Mouse (Mus musculus): ENCODE data around the gene Rnase13.

Gene Rnase13

DNA sequence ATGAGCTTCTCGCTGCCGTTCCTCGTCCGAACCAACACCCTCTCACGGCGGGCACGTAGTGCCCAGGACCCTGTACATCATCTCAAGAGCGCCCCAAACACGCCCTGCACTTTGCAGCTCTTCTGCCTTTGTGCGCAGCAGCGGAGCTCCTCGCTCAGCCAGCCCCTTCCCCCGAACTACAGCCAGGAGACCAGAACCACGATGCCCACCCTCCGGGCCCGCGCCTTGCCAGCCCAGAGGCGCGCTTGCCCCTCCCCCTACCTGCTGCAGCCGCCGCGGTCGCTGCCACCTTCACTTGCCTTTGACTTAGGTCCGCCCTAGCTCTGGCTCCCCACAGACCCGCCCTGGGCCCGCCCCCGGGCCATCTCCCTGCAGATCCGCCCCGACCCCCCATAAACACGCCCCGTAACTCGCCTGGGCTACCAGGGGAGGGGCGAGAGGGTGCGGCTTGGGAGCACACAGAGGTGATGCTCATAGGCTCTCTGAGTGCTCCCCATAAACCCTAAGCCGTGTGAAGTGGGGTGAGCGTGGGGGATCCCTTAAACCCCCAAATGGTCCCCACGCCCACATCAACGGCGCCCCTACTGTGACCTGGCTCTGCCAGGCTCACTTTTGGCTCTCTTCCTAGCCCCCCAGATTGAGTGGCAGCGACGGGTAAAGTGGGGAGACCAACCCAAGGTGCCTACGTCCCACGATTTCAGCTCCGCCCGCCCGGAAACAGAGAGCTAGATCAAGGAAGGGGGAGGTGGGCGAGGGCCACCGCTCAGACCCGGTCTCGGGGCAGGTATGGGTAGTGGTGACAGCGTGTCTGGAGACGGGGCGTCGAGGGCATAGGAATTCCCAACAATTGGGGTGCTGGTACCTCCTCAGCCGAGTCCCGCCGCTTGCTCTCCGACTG is 9.3 kb downstream of the Rnase13 start:
- DNase-seq = peak; percentile 61

DNA sequence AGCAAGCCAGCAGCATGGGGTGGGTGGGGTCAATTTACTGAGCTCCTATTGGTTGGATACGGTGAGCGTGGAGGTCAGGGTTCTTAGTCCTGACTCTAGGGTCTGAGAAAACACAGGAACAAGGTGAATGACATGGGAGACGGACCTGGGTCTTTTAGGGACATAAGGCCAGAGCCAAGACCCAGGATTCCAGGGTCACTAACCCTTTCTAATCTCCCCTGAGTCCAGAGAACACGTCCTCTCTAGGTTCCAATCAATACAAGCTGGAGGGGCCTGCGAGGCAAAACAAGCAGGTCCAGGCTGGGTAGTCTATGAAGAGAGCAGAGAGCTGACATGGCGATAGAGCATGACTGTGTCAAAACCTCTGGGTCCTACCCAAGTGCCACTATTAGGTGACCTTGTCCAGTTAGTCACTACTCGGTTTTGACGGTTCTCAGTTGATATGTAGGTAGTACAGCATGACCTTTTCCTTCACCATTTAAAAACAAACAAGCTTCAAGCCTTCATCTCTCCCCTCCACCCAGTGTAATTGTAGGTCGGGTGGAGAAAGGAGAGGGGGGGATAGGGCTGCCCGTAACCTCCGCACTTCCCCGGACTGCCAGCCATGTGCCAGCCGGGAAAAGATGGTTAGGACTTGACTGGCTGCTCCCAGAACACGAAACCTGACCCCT is 10.0 kb downstream of the Rnase13 start:
- no peak for DNase-seq

- no peak for DNase-seq
These were observed 11.3 kb downstream of the Rnase13 start for GRCm38 (mm10) chr14:51911301-51911700.

- DNase-seq = no peak
These were observed 16.5 kb downstream of the Rnase13 start for GRCm38 (mm10) chr14:51906102-51906501.

DNA sequence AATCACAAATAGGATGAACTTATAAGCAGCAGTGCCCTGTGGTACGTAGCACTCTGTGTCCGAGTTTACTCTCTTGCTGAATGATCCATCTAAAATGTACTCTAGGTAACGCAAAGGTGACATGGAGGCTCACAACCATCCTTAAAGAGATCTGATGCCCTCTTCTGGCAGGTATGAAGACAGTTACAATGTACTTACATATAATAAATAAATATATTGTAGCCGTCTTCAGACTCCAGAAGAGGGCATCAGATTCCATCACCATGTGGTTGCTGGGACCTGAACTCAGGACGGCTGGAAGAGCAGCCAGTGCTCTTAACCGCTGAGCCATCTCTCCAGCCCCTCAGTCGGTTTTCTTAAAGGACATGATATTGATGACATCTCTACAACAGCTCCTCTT is 17.9 kb downstream of the Rnase13 start:
- no peak for DNase-seq

GRCm38 (mm10) chr14:51903782-51904181 is 18.8 kb downstream of the Rnase13 start:
- DNase-seq = no peak

GRCm38 (mm10) chr14:51902806-51903710 is 19.5 kb downstream of the Rnase13 start:
- DNase-seq = peak; percentile 79

- DNase-seq = no peak
These were observed 23.2 kb downstream of the Rnase13 start for GRCm38 (mm10) chr14:51899351-51899750.

GRCm38 (mm10) chr14:51896539-51897170 is 25.9 kb downstream of the Rnase13 start:
- DNase-seq = no peak

- DNase-seq = no peak
These were observed 26.6 kb downstream of the Rnase13 start for GRCm38 (mm10) chr14:51896019-51896418.

GRCm38 (mm10) chr14:51895071-51895470 is 27.5 kb downstream of the Rnase13 start:
- no peak for DNase-seq

DNA sequence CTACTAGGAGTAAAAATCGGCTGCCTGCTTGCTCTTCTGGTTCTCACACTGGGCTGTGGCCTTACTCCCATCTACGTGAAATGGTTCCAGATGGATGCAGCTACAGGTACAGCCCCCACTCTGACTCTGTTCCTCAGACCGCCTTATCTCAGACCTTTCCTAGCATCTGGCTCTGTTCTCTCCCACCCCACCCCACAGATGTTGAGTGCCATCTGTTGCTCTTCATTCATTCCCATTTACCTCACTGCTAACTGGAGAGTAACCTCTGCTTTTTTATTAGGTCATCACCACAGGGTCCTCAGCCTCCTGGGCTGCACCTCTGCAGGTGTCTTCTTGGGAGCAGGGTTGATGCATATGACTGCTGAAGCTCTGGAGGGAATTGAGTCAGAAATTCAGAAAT is 28.8 kb downstream of the Rnase13 start:
- DNase-seq = no peak

DNA sequence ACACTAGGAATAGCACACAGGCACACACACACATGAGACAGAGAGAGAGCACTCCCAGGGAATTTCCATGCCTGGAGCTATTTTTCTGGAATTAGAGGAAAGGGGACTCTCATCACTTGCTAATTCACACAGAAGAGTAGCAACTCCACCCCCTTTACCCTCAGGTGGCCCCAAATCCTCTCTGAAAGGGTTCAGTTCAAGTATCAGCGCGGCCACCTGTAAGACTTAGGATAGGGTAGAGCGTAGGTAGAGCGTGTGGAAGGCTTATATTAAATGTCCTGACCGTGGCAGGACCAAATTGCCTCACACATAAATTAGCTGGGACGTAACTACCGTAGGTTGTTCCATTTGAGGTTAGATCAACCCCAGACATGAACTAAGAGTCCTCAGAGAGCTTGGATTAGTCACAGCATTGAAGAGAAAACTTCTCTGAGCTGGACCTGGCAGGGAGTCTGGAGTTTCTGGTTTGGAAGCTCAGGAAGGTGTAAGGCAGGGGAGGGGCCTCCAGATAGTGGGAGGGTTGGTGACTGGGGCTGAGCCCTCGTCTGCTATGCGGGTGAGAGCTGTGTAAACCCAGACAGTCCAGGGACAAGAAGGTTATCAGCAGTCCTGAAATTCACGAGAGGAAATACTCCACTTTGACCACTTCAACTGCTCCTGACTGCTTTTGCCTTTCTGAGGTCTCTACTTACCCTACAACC is 29.3 kb downstream of the Rnase13 start:
- no peak for DNase-seq

- no peak for DNase-seq
These were observed 30.2 kb downstream of the Rnase13 start, which contains the start of gene Slc39a2 for GRCm38 (mm10) chr14:51892191-51892939. TSS of gene Slc39a2 (plus strand) at chr14:51892889.

DNA sequence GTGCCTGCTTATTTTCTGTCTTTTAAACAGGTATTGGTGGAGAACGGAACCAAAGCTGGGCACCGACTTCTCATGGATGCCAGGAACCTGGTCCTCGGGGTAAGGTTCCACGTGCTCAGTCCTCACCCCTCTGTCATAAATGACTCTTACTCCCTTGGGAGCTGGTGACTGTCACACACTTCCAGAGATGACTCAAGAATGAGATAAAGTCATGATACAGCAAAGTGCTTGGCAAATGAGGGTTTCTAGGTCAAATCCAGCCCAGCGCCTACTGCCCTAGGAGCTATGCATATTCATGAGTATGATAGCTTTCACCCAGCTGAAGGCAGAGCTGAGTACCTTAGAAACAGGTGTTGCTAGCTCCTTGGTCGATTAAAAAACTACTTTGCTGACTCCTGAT is 32.7 kb downstream of the Rnase13 start:
- DNase-seq = no peak

DNA sequence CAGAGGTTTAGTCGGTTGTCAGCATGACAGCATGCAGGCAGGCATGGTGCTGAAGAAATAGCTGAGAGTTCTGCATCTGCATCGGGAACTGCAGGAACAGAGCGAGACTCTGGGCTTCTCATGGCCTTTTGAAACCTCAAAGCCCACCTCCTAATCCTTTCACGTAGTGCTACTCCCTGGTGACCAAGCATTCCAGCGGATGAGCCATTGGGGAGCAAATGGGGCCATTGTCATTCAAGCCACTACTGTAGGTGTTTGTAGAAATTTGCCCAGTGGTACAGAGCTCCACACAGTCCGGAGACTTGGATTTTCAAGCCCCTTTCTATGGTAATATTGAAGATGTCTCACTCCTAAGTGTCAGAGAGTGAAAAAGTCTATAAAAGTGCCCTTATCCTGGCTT is 36.5 kb downstream of the Rnase13 start:
- no peak for DNase-seq

DNA sequence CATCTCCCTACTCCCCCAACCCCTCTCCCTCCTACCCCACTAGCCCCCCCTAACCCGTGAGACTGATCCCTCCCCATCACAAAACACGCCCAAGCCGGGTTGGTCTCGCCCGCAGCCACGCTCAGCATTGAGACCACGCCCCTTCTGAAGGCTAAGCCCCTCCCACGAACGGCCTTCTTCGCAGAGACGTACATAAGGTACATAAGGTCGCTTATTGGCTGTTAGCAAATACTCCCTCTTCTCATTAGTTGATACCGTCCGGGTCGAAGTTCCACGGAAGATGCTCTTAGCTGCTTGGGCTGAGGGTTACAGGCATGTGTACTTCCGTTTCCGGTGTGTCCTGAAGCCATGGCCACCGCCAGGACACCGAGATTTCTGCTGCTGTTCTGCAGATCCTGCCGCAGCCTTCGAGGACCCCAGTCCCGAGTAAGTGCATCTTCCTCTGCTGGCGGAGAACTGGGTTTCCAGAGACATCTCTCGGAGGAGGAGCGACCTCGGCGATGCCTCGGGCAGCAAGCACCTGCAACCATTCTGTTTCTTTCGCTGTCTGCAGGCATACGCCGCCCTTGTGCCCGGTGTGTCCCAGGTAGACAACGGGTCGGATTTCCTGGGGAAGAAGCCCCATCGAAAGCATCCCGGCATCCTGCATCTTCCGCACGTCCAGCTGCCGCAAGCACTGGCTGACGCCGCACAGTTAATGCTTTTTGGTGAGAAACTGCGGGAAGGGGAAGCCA is 37.8 kb downstream of the Rnase13 start, which contains the start of gene Mettl17:
Gene Mettl17, plus strand, starts transcription at position 245 of the 734 bp plus-strand sequence.
- peak; percentile 88 for DNase-seq

GRCm38 (mm10) chr14:51884031-51884544 is 38.5 kb downstream of the Rnase13 start:
- no peak for DNase-seq

DNA sequence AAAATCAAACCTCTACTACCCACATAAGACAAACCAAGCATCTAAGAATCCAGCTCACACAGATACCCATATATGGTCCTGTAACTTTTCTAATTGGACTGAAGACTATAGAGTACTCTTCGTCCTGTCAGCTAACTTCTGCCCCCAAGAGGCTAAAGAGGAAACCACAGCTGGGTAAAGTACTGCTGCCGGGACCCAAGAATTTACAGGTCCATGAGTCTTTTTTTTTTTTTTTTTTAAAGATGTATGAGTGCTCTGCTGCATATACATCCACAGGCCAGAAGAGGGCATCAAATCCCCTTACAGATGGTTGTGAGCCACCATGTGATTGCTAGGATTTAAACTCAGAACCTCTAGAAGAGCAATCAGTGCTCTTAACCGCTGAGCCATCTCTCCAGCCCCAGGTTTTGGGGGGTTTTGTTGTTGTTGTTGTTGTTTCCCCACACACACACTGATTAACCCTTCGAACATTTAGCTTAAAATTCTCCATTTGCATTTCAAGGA is 39.0 kb downstream of the Rnase13 start:
- peak; percentile 55 for DNase-seq

DNA sequence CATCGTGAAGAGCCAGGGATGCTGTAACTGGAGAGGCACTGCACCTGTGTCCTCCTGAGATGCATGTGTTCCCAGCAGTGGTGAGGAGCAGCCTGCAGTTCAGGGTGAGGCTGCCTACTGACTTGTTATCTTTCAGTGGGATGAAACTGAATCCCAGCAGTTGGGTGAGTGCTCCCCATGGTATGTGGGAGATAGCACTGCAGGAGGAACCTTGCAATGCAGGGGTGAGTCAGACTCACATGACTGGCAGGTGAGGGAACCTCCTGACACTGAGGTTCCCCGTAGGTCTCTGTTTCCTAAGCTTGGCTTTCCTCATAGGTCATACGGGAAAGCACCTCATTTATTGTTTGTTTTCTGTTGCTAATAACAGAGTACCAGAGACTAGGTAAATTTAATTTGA is 45.1 kb downstream of the Rnase13 start:
- DNase-seq = no peak

All from cerebellum, adult 8-10 months (tissue).